Mouse (Mus musculus) MEL (cell line): ENCODE data around the gene Ippk. TPM values are rescaled to one million over a fixed set of nuclear protein-coding genes. Genes with fewer than 3 reads are reported as not detected.

Source experiments
- DNase-seq: peaks from one replicate; pipeline ENCODE4 v3.0.0; 2011; ENCODE audit warnings: low read depth, low spot score
- H3K27ac ChIP-seq: 2 replicates; pipeline ENCODE4 v1.5.1; 2012; ENCODE audit warnings: low read depth, mild to moderate bottlenecking, control low read depth, low read length, moderate library complexity; ENCODE audit not compliant: control insufficient read depth
- H3K27me3 ChIP-seq, 2 experiments: fragments of 150-350 bp in 1 of 2; sonication (generic) in 1 of 2; 2 replicates each; pipeline ENCODE4 v1.6.1; 2012; ENCODE audit warnings: low read length in 2 of 2, mild to moderate bottlenecking in 2 of 2, improper control_type of control experiment in 1 of 2, moderate library complexity in 1 of 2; ENCODE audit not compliant: insufficient read depth in 2 of 2, control insufficient read depth in 1 of 2
- H3K36me3 ChIP-seq, 2 experiments: 2 replicates each; pipeline ENCODE4 v1.6.1; 2012 to 2014; ENCODE audit warnings: low read length in 2 of 2, improper control_type of control experiment in 1 of 2, inconsistent platforms in 1 of 2, mild to moderate bottlenecking in 1 of 2; ENCODE audit not compliant: insufficient read depth in 2 of 2, control insufficient read depth in 1 of 2
- H3K4me1 ChIP-seq, 2 experiments: fragments of 150-350 bp in 1 of 2; sonication (generic) in 1 of 2; 2 replicates each; pipeline ENCODE4 v1.6.1; 2012; ENCODE audit warnings: low read length in 2 of 2, improper control_type of control experiment in 1 of 2, mild to moderate bottlenecking in 1 of 2; ENCODE audit not compliant: insufficient read depth in 2 of 2, control insufficient read depth in 1 of 2
- H3K4me3 ChIP-seq, 2 experiments: fragments of 150-350 bp in 1 of 2; sonication (generic) in 1 of 2; 2 replicates each; pipeline ENCODE4 v1.5.1; 2012; ENCODE audit warnings: low read depth in 2 of 2, low read length in 2 of 2, mild to moderate bottlenecking in 2 of 2, moderate library complexity in 2 of 2, control low read depth in 1 of 2, improper control_type of control experiment in 1 of 2; ENCODE audit not compliant: control insufficient read depth in 1 of 2, insufficient read depth in 1 of 2
- H3K79me2 ChIP-seq: 2 replicates; pipeline ENCODE4 v1.6.1; 2012; ENCODE audit warnings: mild to moderate bottlenecking, low read length, moderate library complexity; ENCODE audit not compliant: control insufficient read depth, poor library complexity, insufficient read depth
- H3K9ac ChIP-seq: 2 replicates; pipeline ENCODE4 v1.6.1; 2012; ENCODE audit warnings: low read depth, mild to moderate bottlenecking, control low read depth, low read length, moderate library complexity; ENCODE audit not compliant: control insufficient read depth, poor library complexity, severe bottlenecking
- H3K9me3 ChIP-seq: fragments of 150-350 bp; sonication (generic); replicated peaks from 2 replicates; pipeline ENCODE4 v1.6.1; 2012; ENCODE audit warnings: mild to moderate bottlenecking, low read length, improper control_type of control experiment, moderate library complexity; ENCODE audit not compliant: insufficient read depth
- BHLHE40 ChIP-seq: IDR thresholded peaks from 2 replicates; pipeline ENCODE4 v1.6.1; 2012; ENCODE audit warnings: low read depth, mild to moderate bottlenecking, inconsistent platforms, low read length, improper control_type of control experiment, borderline replicate concordance
- CHD1 ChIP-seq: IDR thresholded peaks from 2 replicates; pipeline ENCODE4 v1.6.1; 2012; ENCODE audit warnings: low read depth, mild to moderate bottlenecking, inconsistent platforms, low read length, improper control_type of control experiment
- CTCF ChIP-seq, 3 experiments: IDR thresholded peaks in 2 of 3; conservative IDR thresholded peaks in 1 of 3; 2 replicates each; pipeline ENCODE4 v1.5.1; 2011 to 2012; ENCODE audit warnings: low read length in 3 of 3, low read depth in 2 of 3, mild to moderate bottlenecking in 2 of 3, improper control_type of control experiment in 1 of 3, inconsistent platforms in 1 of 3, mixed read lengths in 1 of 3, moderate library complexity in 1 of 3; ENCODE audit not compliant: control insufficient read depth in 1 of 3, insufficient read depth in 1 of 3, poor library complexity in 1 of 3, severe bottlenecking in 1 of 3
- ELF1 ChIP-seq: IDR thresholded peaks from 2 replicates; pipeline ENCODE4 v1.6.1; 2014; ENCODE audit warnings: low read depth, mild to moderate bottlenecking, inconsistent platforms, low read length, improper control_type of control experiment, moderate library complexity
- GABPA ChIP-seq: IDR thresholded peaks from 2 replicates; pipeline ENCODE4 v1.6.1; 2012; ENCODE audit warnings: low read depth, mild to moderate bottlenecking, inconsistent platforms, low read length, improper control_type of control experiment, moderate library complexity
- KAT2A ChIP-seq: conservative IDR thresholded peaks from 2 replicates; pipeline ENCODE4 v1.6.1; 2012; ENCODE audit warnings: low read depth, low read length, improper control_type of control experiment, inconsistent platforms
- MAFK ChIP-seq: IDR thresholded peaks from 2 replicates; pipeline ENCODE4 v1.6.1; 2011; ENCODE audit warnings: low read depth, mild to moderate bottlenecking, low read length, improper control_type of control experiment, borderline replicate concordance
- MAX ChIP-seq: IDR thresholded peaks from 2 replicates; pipeline ENCODE4 v1.6.1; 2011; ENCODE audit warnings: low read length, improper control_type of control experiment
- MEF2A ChIP-seq: IDR thresholded peaks from 2 replicates; pipeline ENCODE4 v1.6.1; 2014; ENCODE audit warnings: low read depth, mild to moderate bottlenecking, inconsistent platforms, low read length, improper control_type of control experiment; ENCODE audit not compliant: poor library complexity, insufficient replicate concordance, severe bottlenecking; ENCODE audit errors: extremely low read depth
- MXI1 ChIP-seq: IDR thresholded peaks from 2 replicates; pipeline ENCODE4 v1.6.1; 2011; ENCODE audit warnings: mild to moderate bottlenecking, low read depth, low read length, improper control_type of control experiment
- MYB ChIP-seq: IDR thresholded peaks from 2 replicates; pipeline ENCODE4 v1.6.1; 2011; ENCODE audit warnings: mild to moderate bottlenecking, low read depth, low read length, improper control_type of control experiment
- POLR2A ChIP-seq, 2 experiments: IDR thresholded peaks; 2 replicates each; pipeline ENCODE4 v1.6.1; 2011 to 2012; ENCODE audit warnings: low read length in 2 of 2, mild to moderate bottlenecking in 2 of 2, control low read depth in 1 of 2, improper control_type of control experiment in 1 of 2, low read depth in 1 of 2, moderate library complexity in 1 of 2; ENCODE audit not compliant: control insufficient read depth in 1 of 2, insufficient read depth in 1 of 2, poor library complexity in 1 of 2
- SIN3A ChIP-seq: IDR thresholded peaks from 2 replicates; pipeline ENCODE4 v1.6.1; 2012; ENCODE audit warnings: low read length, improper control_type of control experiment, inconsistent platforms
- SMC3 ChIP-seq: IDR thresholded peaks from 2 replicates; pipeline ENCODE4 v1.6.1; 2011; ENCODE audit warnings: low read depth, low read length, improper control_type of control experiment
- TCF12 ChIP-seq: IDR thresholded peaks from 2 replicates; pipeline ENCODE4 v1.6.1; 2014; ENCODE audit warnings: low read depth, mild to moderate bottlenecking, inconsistent platforms, low read length, improper control_type of control experiment, moderate library complexity
- UBTF ChIP-seq: IDR thresholded peaks from 2 replicates; pipeline ENCODE4 v1.6.1; 2012; ENCODE audit warnings: low read depth, mild to moderate bottlenecking, inconsistent platforms, low read length, improper control_type of control experiment, moderate library complexity, borderline replicate concordance; ENCODE audit not compliant: insufficient read depth
- USF1 ChIP-seq: IDR thresholded peaks from 2 replicates; pipeline ENCODE4 v1.6.1; 2014; ENCODE audit warnings: low read depth, mild to moderate bottlenecking, inconsistent platforms, low read length, improper control_type of control experiment, moderate library complexity
- ZMIZ1 ChIP-seq: IDR thresholded peaks from 2 replicates; pipeline ENCODE4 v1.6.1; 2012; ENCODE audit warnings: low read depth, mild to moderate bottlenecking, inconsistent platforms, low read length, improper control_type of control experiment, moderate library complexity
- polyA plus RNA-seq, 2 experiments: library from polyadenylated mRNA; stranded (reverse) in 1 of 2; unstranded in 1 of 2; fragments of >175 nt in 1 of 2; fragments of >200 nt in 1 of 2; gene quantifications; 2 replicates each; pipeline versions ENCODE4 v1.2.1 to v1.2.4; 2012; ENCODE audit warnings: low replicate concordance in 2 of 2, low read depth in 1 of 2; ENCODE audit not compliant: insufficient read length in 2 of 2, insufficient read depth in 1 of 2, missing spikeins in 1 of 2
- total RNA-seq: library from RNA; depleted of rRNA; stranded (reverse); fragments of 300-350 nt; gene quantifications from 2 replicates; pipeline ENCODE4 v1.2.3, GENCODE M21; 2012

The Ippk gene
- total and polyA plus RNA-seq, 3 experiments, result 14.0 to 19.6 TPM; not detected in 1

DNA sequence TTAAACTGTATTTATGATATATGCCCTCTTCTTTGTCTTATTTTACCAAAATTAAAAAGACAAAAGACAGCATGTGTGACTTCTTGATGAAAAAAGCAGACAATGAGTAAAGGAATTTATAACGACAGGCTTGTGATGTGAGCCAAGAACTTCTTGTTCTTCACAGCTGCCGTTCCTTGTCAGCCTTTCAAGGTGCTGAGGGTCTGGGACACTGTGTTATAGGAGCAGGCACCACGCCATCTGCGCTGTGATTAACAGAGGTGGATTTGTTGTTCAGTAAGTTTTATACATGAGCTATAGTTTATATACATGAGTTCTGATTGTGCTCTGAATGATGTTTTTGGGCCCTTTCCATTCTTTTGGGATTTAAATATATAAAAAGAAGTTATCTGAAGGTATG, 58.4 kb downstream of the Ippk start:
- Histone ChIP-seq H3K4me3 (no peak overlapping the region), H3K9me3 (no peaks in the 10 kb centered on the region), H3K79me2 (no peaks in the 10 kb centered on the region), H3K9ac (no peak overlapping the region), H3K27me3 (no peaks in the 10 kb centered on the region), H3K27ac (no peak overlapping the region), H3K4me1 (no peaks in the 10 kb centered on the region), H3K36me3 (no peaks in the 10 kb centered on the region)
- DNase-seq, result no peak
- no peak for TF ChIP-seq MYB
- TF ChIP-seq SIN3A, result no peak
- no peak for TF ChIP-seq ELF1
- no peak for TF ChIP-seq MEF2A
- TF ChIP-seq MXI1, result no peak
- no peak for TF ChIP-seq MAX

DNA sequence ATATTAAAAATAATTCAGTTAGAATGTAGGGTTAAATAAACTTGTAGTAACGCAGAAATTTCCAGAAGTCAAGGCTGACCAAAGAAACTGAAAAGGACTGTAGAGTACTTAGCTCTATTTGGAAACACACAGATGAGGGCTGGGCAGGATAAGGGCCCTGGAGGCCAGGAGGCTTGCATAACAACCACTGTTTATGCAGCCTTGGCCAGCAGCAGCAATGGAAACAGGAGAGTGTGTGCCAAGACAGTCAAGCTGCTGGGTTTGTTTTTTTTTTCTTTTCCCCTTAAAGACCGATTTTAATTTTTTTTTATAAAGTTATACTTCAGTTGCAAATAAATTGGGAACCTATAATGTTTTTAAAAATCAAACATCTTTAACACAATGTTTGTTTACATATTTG, 59.0 kb downstream of the Ippk start:
- no peaks in the 10 kb centered on the region for H3K27me3 ChIP-seq
- H3K79me2 ChIP-seq, result no peaks in the 10 kb centered on the region
- no peak for TF ChIP-seq SIN3A
- no peak for TF ChIP-seq TCF12
- no peak for TF ChIP-seq SMC3
- TF ChIP-seq ZMIZ1, result no peak
- no peak for TF ChIP-seq CHD1
- TF ChIP-seq POLR2A (IDR thresholded peaks at IDR 0.05; ENCODE audit: control insufficient read depth in 1 of 2, insufficient read depth in 1 of 2, low read depth in 1 of 2, low read length in 2 of 2, poor library complexity in 1 of 2), result no peak
- no peak for TF ChIP-seq MAFK
- TF ChIP-seq GABPA, result no peak
- no peak for TF ChIP-seq CTCF (IDR thresholded peaks at IDR 0.05 in 2 of 3, conservative IDR thresholded peaks at IDR 0.05 in 1 of 3; ENCODE audit: control insufficient read depth in 1 of 3, insufficient read depth in 1 of 3, low read depth in 2 of 3, low read length in 3 of 3, poor library complexity in 1 of 3, severe bottlenecking in 1 of 3)
- no peak for TF ChIP-seq USF1
- TF ChIP-seq ELF1, result no peak
- no peak for TF ChIP-seq UBTF
- TF ChIP-seq, all 39 proteins: peak for 0
- no peak overlapping the region for H3K27ac ChIP-seq
- no peaks in the 10 kb centered on the region for H3K4me1 ChIP-seq
- no peaks in the 10 kb centered on the region for H3K9me3 ChIP-seq
- no peak overlapping the region for H3K4me3 ChIP-seq
- no peak for DNase-seq
- H3K36me3 ChIP-seq, result no peaks in the 10 kb centered on the region
- H3K9ac ChIP-seq, result no peak overlapping the region

DNA sequence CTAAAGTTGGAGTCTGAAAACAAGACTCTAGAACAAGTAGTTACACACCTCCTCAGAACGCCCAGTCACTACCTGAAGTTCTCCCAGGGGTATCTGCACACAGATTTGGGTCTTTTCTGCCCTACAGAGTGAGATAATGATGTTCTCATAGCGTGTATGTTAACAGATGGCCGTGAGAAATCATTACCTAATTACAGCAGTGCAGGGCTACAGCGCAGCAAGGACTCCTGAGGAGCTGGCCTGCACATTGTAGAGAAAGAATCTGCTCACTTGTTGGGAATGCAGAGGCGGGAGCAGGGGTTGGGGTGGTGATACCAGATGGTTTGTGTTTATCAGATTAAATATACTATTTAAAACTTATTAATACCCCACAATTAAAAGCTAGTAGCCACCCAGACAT, 59.5 kb downstream of the Ippk start:
- H3K4me1 ChIP-seq, result no peaks in the 10 kb centered on the region
- DNase-seq, result no peak
- H3K4me3 ChIP-seq, result no peak overlapping the region
- no peaks in the 10 kb centered on the region for H3K9me3 ChIP-seq
- no peaks in the 10 kb centered on the region for H3K27me3 ChIP-seq
- no peaks in the 10 kb centered on the region for H3K79me2 ChIP-seq
- H3K36me3 ChIP-seq, result no peaks in the 10 kb centered on the region
- no peak for TF ChIP-seq KAT2A
- no peak for TF ChIP-seq BHLHE40
- TF ChIP-seq MXI1, result no peak
- TF ChIP-seq, all 39 proteins: peak for 0
- no peak overlapping the region for H3K27ac ChIP-seq
- no peak overlapping the region for H3K9ac ChIP-seq
